Mouse (Mus musculus): ENCODE measurements around the gene Fas. TPM values are rescaled to one million over a fixed set of nuclear protein-coding genes. Genes with fewer than 3 reads are reported as not detected.

Gene Fas
- polyA plus RNA-seq, 1 experiment from 2014 or later = 21.0 TPM

- DNase-seq (ENCODE audit: low read depth, low spot score) = no peak
- ATAC-seq = no peak
- in situ Hi-C loops (cut with MboI; ENCODE audit: low pct_unique_long_range_greater_than_20kb) = no loop called here
- CTCF ChIA-PET = interaction anchor here (1.1 to 1.7 kb wide), 3 partner anchors 12 to 271 kb away, joined by 3 to 4 read pairs (median 4); no protein-coding TSS in a partner anchor
- no peaks in the 10 kb centered on the region for H3K27me3 ChIP-seq
- TF ChIP-seq CTCF (IDR thresholded peaks at IDR 0.05) = no peak
- POLR2A ChIA-PET = no interaction called here
These were observed 2.2 kb downstream of the Fas start for GRCm38 (mm10) chr19:34292701-34293100.

DNA sequence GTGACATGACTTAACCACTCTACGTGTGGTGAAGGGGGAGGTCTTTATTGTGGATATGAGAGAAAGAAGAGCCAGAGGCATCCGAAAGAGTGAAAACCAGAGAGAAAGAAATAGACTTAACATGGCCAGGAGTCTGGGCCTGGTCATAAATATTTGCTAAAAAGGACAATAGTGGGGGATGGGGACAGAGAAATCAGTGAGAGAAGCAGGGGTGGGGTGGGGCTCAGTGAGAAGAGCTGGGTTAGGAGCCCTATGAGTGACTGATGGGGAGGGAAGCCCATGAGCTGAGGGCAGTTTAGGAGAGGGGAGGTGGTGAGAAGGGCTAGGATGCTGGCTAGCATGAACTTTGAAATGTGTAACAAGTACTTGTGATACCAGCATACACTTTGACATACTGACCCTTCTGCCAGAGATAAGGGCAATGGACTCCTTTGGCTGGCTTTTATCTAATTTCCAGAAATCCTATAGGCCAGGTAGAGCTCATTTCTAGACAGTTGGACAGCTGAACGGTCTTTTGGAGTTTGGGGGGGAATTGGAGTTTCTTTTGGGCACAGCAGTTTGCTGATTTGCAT lies 3.0 kb downstream of the Fas start:
- ChIA-PET CTCF (interaction anchor here (1.1 to 1.7 kb wide), 4 partner anchors 11 to 270 kb away, joined by 3 to 4 read pairs (median 4); no protein-coding TSS in a partner anchor), POLR2A (interaction anchor here (0.7 kb wide), 1 partner anchor 40 kb away, joined by 3 read pairs; no protein-coding TSS in a partner anchor)
- TF ChIP-seq CTCF (IDR thresholded peaks at IDR 0.05) = no peak
- no peak for DNase-seq (ENCODE audit: low read depth, low spot score)
- no peaks in the 10 kb centered on the region for H3K27me3 ChIP-seq
- no peak for ATAC-seq
- in situ Hi-C loops (cut with MboI; ENCODE audit: low pct_unique_long_range_greater_than_20kb) = no loop called here

DNA sequence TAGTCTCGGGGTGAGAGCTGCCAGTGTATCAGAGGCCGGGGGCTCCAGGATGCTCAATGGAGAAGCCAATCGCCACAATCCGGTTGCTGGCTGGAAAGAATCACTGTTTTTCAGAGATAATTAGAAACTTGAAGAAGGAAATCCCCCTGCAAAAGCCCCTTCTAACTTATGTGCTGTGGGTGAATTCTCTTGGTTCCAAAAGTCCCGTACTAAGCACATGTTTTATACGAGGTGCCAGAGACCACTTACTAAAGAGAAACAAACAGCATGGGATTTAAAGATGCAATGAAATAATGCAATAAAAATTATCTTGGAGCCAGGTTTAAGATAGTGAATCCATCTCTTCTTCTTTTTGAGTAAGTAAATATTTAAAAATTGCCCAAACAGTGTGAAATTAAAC lies 5.0 kb downstream of the Fas start:
- TF ChIP-seq CTCF (IDR thresholded peaks at IDR 0.05) = no peak
- DNase-seq (ENCODE audit: low read depth, low spot score) = no peak
- POLR2A ChIA-PET = interaction anchor here (0.6 kb wide), 1 partner anchor 1132 kb away, joined by 3 read pairs; no protein-coding TSS in a partner anchor
- no peak for ATAC-seq
- CTCF ChIA-PET = interaction anchor here (1.2 kb wide), 1 partner anchor 12 kb away, joined by 3 read pairs; no protein-coding TSS in a partner anchor
- H3K27me3 ChIP-seq = no peaks in the 10 kb centered on the region
- in situ Hi-C loops (cut with MboI; ENCODE audit: low pct_unique_long_range_greater_than_20kb) = no loop called here

GRCm38 (mm10) chr19:34298531-34298930 lies 8.1 kb downstream of the Fas start:
- H3K27me3 ChIP-seq = no peaks in the 10 kb centered on the region
- ATAC-seq = no peak
- TF ChIP-seq CTCF (IDR thresholded peaks at IDR 0.05) = no peak
- no peak for DNase-seq (ENCODE audit: low read depth, low spot score)
- in situ Hi-C loops (cut with MboI; ENCODE audit: low pct_unique_long_range_greater_than_20kb) = no loop called here
- ChIA-PET CTCF (interaction anchor here (0.9 kb wide), 1 partner anchor 47 kb away, joined by 4 read pairs; no protein-coding TSS in a partner anchor), POLR2A (no interaction called here)

DNA sequence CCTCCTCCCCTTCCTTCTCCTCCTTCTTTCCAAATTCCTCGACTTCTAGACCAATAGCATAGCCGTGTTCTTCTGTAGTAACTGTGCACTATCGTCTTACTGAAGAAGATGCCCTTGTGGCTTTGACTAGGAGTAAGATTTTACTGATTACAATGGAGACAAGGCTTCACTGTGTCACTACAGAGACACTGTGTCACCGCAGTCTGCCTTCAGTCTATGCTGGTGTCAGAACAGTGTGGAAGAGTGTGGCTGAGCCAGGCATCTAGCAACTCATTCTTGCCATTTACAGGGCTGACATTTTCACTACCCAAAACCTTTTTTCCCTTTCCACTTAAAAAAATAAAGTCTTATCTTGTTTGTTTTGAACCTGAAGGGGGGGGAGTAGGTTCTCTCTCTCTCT lies 8.8 kb downstream of the Fas start:
- no peaks in the 10 kb centered on the region for H3K27me3 ChIP-seq
- TF ChIP-seq CTCF (IDR thresholded peaks at IDR 0.05) = no peak
- ChIA-PET CTCF (interaction anchor here (1.1 kb wide), 1 partner anchor 12 kb away, joined by 3 read pairs; no protein-coding TSS in a partner anchor), POLR2A (no interaction called here)
- in situ Hi-C loops (cut with MboI; ENCODE audit: low pct_unique_long_range_greater_than_20kb) = no loop called here
- ATAC-seq = no peak
- DNase-seq (ENCODE audit: low read depth, low spot score) = no peak

DNA sequence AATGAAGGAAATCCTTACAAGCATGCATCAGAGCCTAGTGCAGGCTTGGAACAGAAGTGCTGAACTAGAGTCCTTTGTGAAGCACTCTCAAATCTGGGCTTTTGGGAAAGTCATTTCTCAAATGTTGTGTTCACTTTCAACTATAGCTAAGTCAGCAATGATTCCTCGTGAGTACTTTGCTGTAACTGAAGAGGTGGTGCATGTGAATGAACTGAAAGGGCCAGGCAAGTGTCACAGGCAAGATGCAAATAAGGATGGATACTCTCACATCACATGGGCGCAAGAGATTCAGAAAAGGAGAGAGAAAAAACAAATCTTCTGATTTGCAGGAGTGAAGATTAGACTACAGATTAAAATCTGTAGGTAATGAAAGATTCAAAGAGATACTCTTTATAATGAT lies 10.0 kb downstream of the Fas start:
- DNase-seq (ENCODE audit: low read depth, low spot score) = no peak
- H3K27me3 ChIP-seq = no peaks in the 10 kb centered on the region
- no peak for TF ChIP-seq CTCF (IDR thresholded peaks at IDR 0.05)
- ATAC-seq = no peak
- in situ Hi-C loops (cut with MboI; ENCODE audit: low pct_unique_long_range_greater_than_20kb) = no loop called here
- POLR2A ChIA-PET = interaction anchor here (1.2 kb wide), 1 partner anchor 46 kb away, joined by 3 read pairs; no protein-coding TSS in a partner anchor
- CTCF ChIA-PET = no interaction called here

DNA sequence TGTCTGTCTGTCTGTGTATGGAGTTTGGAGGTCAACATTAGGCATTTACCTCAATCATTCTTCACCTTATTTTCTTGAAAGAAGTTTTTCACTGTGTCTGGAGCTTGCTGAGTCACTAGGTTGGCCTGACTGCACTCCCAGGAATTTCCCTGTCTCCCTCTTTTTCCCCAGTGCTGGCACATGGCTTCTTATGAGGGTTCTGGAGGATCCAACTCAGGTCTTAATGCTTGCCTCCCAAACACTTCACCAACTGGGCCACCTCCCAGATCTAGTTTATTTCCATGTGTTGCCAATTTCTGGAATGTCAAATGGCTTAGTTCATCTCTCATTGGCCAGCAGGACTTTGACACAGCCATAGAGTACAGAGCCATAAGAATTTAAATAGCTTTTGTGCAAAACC lies 14.5 kb downstream of the Fas start:
- no peaks in the 10 kb centered on the region for H3K27me3 ChIP-seq
- ChIA-PET POLR2A (no interaction called here), CTCF (interaction anchor here (0.8 to 1.5 kb wide), 4 partner anchors 11 to 222 kb away, joined by 3 to 8 read pairs (median 4); no protein-coding TSS in a partner anchor)
- TF ChIP-seq CTCF (IDR thresholded peaks at IDR 0.05) = no peak
- peak; percentile 62 for ATAC-seq
- DNase-seq (ENCODE audit: low read depth, low spot score) = no peak
- in situ Hi-C loops (cut with MboI; ENCODE audit: low pct_unique_long_range_greater_than_20kb) = no loop called here

- DNase-seq (ENCODE audit: low read depth, low spot score) (no peak), ATAC-seq (no peak)
- ChIA-PET POLR2A (interaction anchor here (1.1 kb wide), 1 partner anchor 15 kb away, joined by 3 read pairs; no protein-coding TSS in a partner anchor), CTCF (interaction anchor here (0.8 to 2.4 kb wide), 2 partner anchors 20 to 63 kb away, joined by 3 to 9 read pairs; no protein-coding TSS in a partner anchor)
- TF ChIP-seq CTCF (IDR thresholded peaks at IDR 0.05) = no peak
- H3K27me3 ChIP-seq = no peaks in the 10 kb centered on the region
- in situ Hi-C loops (cut with MboI; ENCODE audit: low pct_unique_long_range_greater_than_20kb) = no loop called here
These were observed 16.3 kb downstream of the Fas start for GRCm38 (mm10) chr19:34306794-34307193.

DNA sequence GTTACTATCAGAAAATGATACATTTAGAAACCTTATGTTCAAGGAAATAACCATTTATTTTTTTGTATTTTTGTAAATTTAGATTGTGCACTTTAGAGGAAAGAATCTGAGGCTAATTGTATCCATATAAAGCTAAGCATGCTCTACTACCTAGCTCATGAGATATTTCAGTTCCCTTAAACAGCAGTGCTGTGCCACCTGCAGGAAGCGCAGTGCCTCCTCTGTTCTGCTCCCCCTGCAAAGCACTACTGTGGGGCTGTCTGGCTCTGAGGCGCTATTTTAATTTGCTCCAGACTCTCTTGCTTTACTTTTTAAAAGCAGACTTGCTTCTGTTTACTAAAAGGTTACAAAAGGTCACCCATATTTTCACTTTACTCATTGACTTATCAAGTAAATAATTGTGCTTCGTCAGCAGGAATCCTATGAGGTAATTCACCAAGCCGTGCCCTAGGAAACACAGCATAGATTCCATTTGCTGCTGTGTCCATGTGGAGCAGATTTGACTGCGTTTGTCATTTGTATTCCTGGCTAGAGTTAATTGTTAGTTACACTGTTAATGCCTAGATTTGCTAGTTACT lies 21.8 kb downstream of the Fas start:
- ATAC-seq (no peak), DNase-seq (ENCODE audit: low read depth, low spot score) (no peak)
- no peaks in the 10 kb centered on the region for H3K27me3 ChIP-seq
- TF ChIP-seq CTCF (IDR thresholded peaks at IDR 0.05) = peak; percentile 30
- in situ Hi-C loops (cut with MboI; ENCODE audit: low pct_unique_long_range_greater_than_20kb) = no loop called here
- ChIA-PET CTCF (no interaction called here), POLR2A (no interaction called here)

GRCm38 (mm10) chr19:34328051-34328450 lies 37.6 kb downstream of the Fas start:
- ChIA-PET CTCF (no interaction called here), POLR2A (interaction anchor here (1.2 kb wide), 1 partner anchor 325 kb away, joined by 4 read pairs; no protein-coding TSS in a partner anchor)
- ATAC-seq = no peak
- DNase-seq (ENCODE audit: low read depth, low spot score) = no peak
- no peaks in the 10 kb centered on the region for H3K27me3 ChIP-seq
- in situ Hi-C loops (cut with MboI; ENCODE audit: low pct_unique_long_range_greater_than_20kb) = no loop called here
- no peak for TF ChIP-seq CTCF (IDR thresholded peaks at IDR 0.05)

DNA sequence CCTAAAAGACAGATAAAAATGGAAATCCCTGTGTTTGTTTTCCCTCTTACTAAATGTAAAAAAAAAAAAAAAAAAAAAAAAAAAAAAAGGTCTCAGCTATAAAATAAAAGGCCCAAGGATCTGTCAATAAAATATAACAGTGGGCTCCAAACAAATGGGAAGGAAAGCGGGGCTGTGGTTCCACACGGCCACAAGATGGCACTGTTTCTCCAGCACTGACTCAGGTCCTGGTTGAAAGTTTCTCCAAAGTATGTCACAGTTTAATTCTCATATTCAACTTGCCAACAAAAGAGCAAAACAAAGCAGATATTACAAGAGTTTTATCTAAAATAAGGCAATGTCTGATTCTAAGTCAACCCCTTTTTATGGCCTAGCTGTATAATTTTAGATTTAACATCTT lies 43.8 kb downstream of the Fas start:
- DNase-seq (ENCODE audit: low read depth, low spot score) (peak; percentile 41), ATAC-seq (no peak)
- CTCF ChIA-PET = interaction anchor here (0.8 to 5.7 kb wide), 10 partner anchors 14 to 325 kb away, joined by 3 to 25 read pairs (median 3); no protein-coding TSS in a partner anchor
- POLR2A ChIA-PET = interaction anchor here (0.7 kb wide), 1 partner anchor 41 kb away, joined by 3 read pairs; no protein-coding TSS in a partner anchor
- peak; percentile 94 for TF ChIP-seq CTCF (IDR thresholded peaks at IDR 0.05)
- in situ Hi-C loops (cut with MboI; ENCODE audit: low pct_unique_long_range_greater_than_20kb) = loop anchor here (5.0 to 10.0 kb wide), 4 partner anchors 92 to 321 kb away; no protein-coding TSS in a partner anchor
- H3K27me3 ChIP-seq = peaks cover 6% of the 10 kb centered on the region

All from Patski (cell line).